Mouse (Mus musculus) thymus, adult 2 months (tissue): ENCODE data around the gene Stpg4. TPM values are rescaled to one million over a fixed set of nuclear protein-coding genes. Genes with fewer than 3 reads are reported as not detected.

Experiments
- DNase-seq: peaks from one replicate; pipeline ENCODE4 v3.0.0; 2021
- H3K27ac ChIP-seq: fragments of 200-500 bp; 2 replicates; pipeline ENCODE4 v1.5.1; 2012; ENCODE audit warnings: low read length, control low read depth; ENCODE audit not compliant: control insufficient read depth, insufficient read depth
- H3K27me3 ChIP-seq: fragments of 200-500 bp; 2 replicates; pipeline ENCODE4 v1.6.1; 2012; ENCODE audit warnings: mild to moderate bottlenecking, low read length, moderate library complexity, mixed read lengths; ENCODE audit not compliant: control insufficient read depth, insufficient read depth
- H3K36me3 ChIP-seq: fragments of 200-500 bp; 2 replicates; pipeline ENCODE4 v1.6.1; 2012; ENCODE audit warnings: mild to moderate bottlenecking, low read length, moderate library complexity; ENCODE audit not compliant: control insufficient read depth, insufficient read depth
- H3K4me1 ChIP-seq: fragments of 200-500 bp; replicated peaks from 2 replicates; pipeline ENCODE4 v1.6.1; 2012; ENCODE audit warnings: low read length; ENCODE audit not compliant: control insufficient read depth, insufficient read depth
- H3K4me3 ChIP-seq: fragments of 200-500 bp; 2 replicates; pipeline ENCODE4 v1.5.1; 2012; ENCODE audit warnings: mild to moderate bottlenecking, low read length, control low read depth, moderate library complexity; ENCODE audit not compliant: control insufficient read depth, insufficient read depth
- CTCF ChIP-seq: fragments of 200-500 bp; IDR thresholded peaks from 2 replicates; pipeline ENCODE4 v1.5.1; 2012; ENCODE audit warnings: mild to moderate bottlenecking, control low read depth, low read length, moderate library complexity, borderline replicate concordance; ENCODE audit not compliant: control insufficient read depth, poor library complexity, insufficient read depth; ENCODE audit errors: extremely low read depth
- POLR2A ChIP-seq: fragments of 200-500 bp; IDR thresholded peaks from 2 replicates; pipeline ENCODE4 v1.6.1; 2012; ENCODE audit warnings: mild to moderate bottlenecking, low read length, control low read depth, moderate library complexity; ENCODE audit not compliant: control insufficient read depth, poor library complexity, insufficient read depth; ENCODE audit errors: extremely low read depth
- WGBS: fragments of 180-500 bp; shearing (Covaris S2); methylation state at CpG from one replicate; pipeline ENCODE4 v1.1.7; 2018; 5-methylcytosine and 5-hydroxymethylcytosine counted together
- polyA plus RNA-seq: library from polyadenylated mRNA; depleted of rRNA; stranded (reverse); fragments of >200 nt; gene quantifications from 2 replicates; pipeline ENCODE4 v1.2.3, GENCODE M21; 2012

Stpg4 gene
- polyA plus RNA-seq, 1 experiment, result 0.24 TPM

- peak overlapping the region; percentile 45; the same call in 1 of the 2 replicates for H3K27ac ChIP-seq
- H3K27me3 ChIP-seq, result no peaks in the 10 kb centered on the region
- H3K4me3 ChIP-seq, result peak overlapping the region; percentile 55
- DNase-seq, result no peak
- H3K36me3 ChIP-seq, result no peaks in the 10 kb centered on the region
- WGBS, result 57% methylated on average over 12 of the region's 12 CpGs
- H3K4me1 ChIP-seq, result peaks cover 5% of the 10 kb centered on the region
- TF ChIP-seq POLR2A (no peak), CTCF (no peak)
Observed at GRCm38 (mm10) chr17:87447612-87448200, 20.2 kb upstream of the Stpg4 start.

DNA sequence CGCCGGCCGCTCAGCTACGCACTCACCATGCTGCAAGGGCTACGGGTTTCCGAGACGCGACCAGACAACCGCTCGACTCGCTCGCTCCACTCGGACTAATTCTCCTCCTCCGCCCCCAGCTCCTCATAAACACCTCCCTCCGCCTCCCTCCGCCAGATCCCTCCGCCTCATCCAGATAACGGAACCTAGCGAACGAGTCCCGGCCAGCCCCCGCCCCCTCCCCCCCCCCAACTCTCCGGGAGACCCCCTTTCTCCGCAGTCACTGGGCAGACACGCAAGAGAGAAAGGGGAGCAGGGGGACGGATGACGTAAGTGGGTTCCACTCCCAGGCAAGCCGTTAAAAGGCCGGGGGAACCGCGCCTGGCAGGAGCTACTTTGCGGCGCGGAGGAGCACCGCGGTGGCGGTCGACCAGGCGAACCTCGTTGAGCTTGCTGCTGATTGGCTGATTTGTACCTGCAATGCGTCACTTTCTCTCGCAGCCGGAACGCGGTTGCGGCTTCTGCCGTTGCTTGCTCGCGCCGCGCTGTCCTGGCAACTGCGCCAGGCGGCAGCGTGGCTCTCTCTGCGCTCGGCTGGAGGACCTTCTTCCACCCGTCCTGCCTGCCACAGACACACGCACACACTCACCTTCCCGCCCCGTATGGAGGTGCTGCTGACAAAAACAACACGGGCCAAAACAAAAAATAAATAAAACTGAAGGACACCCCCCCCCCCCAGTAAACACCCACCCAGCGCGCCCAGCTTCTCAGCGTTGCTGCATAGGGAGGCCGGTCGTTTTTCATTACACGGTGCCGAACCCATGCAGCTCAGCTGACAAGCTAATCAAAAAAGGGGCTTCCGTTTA, 19.4 kb upstream of the Stpg4 start, which contains the start of gene Calm2:
TSS of gene Calm2 (minus strand) at position 169 of the 845 bp plus-strand sequence.
- Histone ChIP-seq H3K27me3 (no peaks in the 10 kb centered on the region), H3K4me3 (peak within 1 kb of the TSS; percentile 74), H3K4me1 (peaks cover 5% of the 10 kb centered on the region), H3K36me3 (no peaks in the 10 kb centered on the region), H3K27ac (peak within 1 kb of the TSS; percentile 87)
- WGBS, result under 1% methylated on average over 69 of the region's 69 CpGs
- peak; percentile 97 for DNase-seq
- TF ChIP-seq POLR2A (peak; percentile 99), CTCF (no peak)

DNA sequence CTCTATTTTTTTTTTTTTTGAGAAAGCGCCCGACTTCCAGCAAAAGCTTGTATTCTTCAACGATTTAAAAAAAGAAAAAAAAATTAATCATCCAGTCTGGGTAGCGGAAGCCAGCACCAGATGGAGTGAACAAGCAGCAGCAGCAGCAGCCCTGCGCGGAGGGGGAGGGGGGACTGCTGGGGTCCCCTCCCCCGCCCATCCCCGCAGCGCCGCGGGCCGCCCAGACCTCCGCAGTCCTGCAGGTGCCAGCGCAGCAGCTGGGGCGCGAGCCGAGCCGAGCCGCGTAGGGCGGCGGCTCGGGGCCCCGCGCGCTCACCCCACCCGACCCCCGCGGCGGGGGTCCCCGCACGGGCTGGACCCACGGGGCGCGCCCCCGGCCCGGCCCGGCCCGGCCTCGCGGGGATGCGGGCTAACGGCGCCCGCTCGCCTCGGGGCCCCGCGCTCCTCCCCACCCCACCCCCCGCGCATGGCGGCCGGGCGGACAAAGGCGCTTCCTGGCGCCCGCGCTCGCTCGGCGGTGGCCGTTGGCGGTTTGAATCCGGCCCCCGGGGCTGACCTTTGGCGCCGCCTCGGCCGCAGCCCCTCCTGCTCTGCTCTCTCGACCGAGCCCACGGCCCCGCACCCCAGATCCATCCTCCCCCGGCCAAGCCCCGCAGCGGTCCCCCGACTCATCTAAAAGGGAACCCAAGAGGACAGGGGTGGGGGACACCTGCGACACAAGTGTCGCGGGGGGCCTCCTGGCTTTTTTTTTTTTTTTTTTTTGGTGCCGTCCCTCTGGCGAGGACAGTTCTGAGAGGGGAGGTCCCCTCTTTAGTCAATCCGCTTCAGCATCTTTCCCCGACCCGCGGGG, 18.6 kb upstream of the Stpg4 start:
- Histone ChIP-seq H3K4me1 (peaks cover 5% of the 10 kb centered on the region), H3K27ac (peak overlapping the region; percentile 87), H3K36me3 (peaks cover 5% of the 10 kb centered on the region), H3K4me3 (peak overlapping the region; percentile 74), H3K27me3 (no peaks in the 10 kb centered on the region)
- peak; percentile 81 for DNase-seq
- under 1% methylated on average over 83 of the region's 86 CpGs for WGBS
- TF ChIP-seq CTCF (0 out of 2 replicates have a peak, but pooled peaks have one; percentile 34), POLR2A (peak; percentile 63; the same call in 1 of the 2 replicates)

GRCm38 (mm10) chr17:87445337-87445916, 17.9 kb upstream of the Stpg4 start:
- H3K36me3 ChIP-seq, result peaks cover 5% of the 10 kb centered on the region
- peak overlapping the region; percentile 74 for H3K4me3 ChIP-seq
- H3K27ac ChIP-seq, result peak overlapping the region; percentile 74; the same call in 1 of the 2 replicates
- no peaks in the 10 kb centered on the region for H3K27me3 ChIP-seq
- no peak for DNase-seq
- peaks cover 5% of the 10 kb centered on the region for H3K4me1 ChIP-seq
- no peak for TF ChIP-seq CTCF
- TF ChIP-seq POLR2A, result no peak
- WGBS, result under 1% methylated on average over 13 of the region's 13 CpGs

GRCm38 (mm10) chr17:87444763-87445162, 17.2 kb upstream of the Stpg4 start:
- no peak for TF ChIP-seq CTCF
- TF ChIP-seq POLR2A, result no peak
- no peaks in the 10 kb centered on the region for H3K27me3 ChIP-seq
- peaks cover 5% of the 10 kb centered on the region for H3K36me3 ChIP-seq
- no peak overlapping the region for H3K27ac ChIP-seq
- no peak overlapping the region for H3K4me3 ChIP-seq
- DNase-seq, result no peak
- H3K4me1 ChIP-seq, result peaks cover 5% of the 10 kb centered on the region
- 14% methylated on average over 4 of the region's 4 CpGs for WGBS

DNA sequence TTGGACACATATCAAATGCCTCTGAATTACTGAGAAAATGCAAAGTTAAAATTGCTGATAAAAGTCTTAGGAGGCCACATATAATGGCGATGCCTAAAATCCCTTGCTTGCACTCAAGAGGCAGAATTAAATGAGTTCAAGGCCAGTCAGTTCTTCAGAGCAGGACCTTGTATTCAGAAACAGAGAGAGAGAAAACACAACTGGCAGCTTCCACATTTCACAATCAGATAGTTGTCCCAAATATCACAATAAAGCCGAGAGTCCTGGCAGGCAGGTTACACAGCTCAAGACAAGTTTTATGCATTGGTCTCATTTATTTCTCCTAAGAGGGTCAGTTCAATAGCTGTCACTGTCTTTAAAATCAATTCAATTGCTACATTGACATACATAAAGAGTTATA, 14.0 kb upstream of the Stpg4 start:
- WGBS, result 87% methylated on average over 2 of the region's 2 CpGs
- Histone ChIP-seq H3K36me3 (peaks cover 13% of the 10 kb centered on the region), H3K27me3 (no peaks in the 10 kb centered on the region), H3K4me1 (peaks cover 2% of the 10 kb centered on the region; the same call in 1 of the 2 replicates), H3K27ac (no peak overlapping the region), H3K4me3 (no peak overlapping the region)
- TF ChIP-seq CTCF (no peak), POLR2A (no peak)
- DNase-seq, result no peak
